Mouse (Mus musculus): Measurements from ENCODE around the gene Ctnna2.

DNA sequence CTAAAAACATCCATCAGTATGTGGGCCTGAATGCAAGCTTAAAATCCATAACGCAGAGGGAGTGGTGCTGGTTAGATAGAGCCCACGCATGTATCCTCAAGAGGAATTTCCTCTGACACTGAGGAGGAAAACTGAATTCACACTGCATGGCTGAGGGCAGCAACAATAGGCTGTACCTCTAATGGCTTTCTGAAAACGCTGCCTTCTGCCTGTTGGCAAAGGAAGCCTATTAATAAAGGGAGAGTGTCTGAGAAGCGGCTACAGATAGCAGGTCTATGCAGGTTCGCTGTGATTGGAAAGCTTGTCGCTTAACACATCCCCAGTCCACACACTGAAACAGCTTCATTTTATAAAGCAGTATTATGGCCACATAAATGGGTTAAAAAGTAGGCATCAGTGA, 688.1 kb downstream of the Ctnna2 start:
- TF ChIP-seq GATA1 (IDR thresholded peaks at IDR 0.05; ENCODE audit: low read length), result no peak
- TF ChIP-seq TAL1 (IDR thresholded peaks at IDR 0.05; ENCODE audit: low read length), result no peak

Measured in erythroblast, embryonic 14.5 days (primary cell).